Mouse (Mus musculus): Measurements from ENCODE around the gene Dnah17. TPM values are rescaled to one million over a fixed set of nuclear protein-coding genes. Genes with fewer than 3 reads are reported as not detected.

Dnah17 gene
- not detected in 2 replicates for polyA plus RNA-seq (2012; ENCODE audit: low replicate concordance)

GRCm38 (mm10) chr11:118130534-118130933 lies at the start of gene Dnah17:
Gene Dnah17 (minus strand): TSS chr11:118130634.

DNA sequence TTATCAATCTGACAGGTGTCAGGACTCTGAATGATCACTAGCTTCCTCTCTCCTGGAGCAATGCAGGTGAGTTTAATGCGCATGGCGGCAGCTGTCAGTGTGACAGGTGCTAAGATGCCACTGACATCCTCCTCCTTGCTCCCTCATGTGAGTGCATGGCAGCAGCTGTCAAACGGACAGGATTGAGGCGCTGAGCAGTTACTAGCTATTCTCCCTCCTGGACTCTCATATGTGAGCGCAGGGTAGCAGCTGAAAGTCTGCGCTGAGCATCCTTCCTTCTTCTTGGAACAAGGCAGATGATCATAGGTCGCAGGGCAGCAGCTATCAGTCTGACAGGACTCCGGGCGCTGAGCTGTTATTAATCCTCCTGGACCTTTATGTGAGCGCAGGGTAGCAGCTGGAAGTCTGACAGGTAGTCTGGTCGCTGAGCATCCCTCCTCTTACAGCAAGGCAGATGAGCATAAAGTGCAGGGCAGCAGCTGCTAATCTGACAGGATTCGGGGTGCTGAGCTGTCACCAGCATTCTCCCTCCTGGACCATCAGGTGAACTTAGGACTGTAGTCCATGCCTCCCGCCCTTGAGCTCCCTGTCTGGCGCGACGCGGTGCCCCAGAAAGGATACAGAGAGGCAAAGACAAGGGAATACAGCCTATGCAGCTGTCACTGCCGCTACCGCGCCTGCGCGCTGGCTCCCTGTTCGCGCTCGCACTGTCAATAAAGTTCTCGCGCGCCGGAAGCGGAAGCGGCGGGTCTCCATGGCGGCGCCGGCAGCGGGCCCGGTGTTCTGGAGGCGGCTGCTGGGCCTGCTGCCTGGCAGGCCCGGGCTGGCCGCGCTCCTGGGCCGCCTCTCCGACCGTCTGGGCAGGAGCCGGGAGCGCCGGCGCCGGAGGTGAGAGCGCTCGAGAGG lies 144.1 kb downstream of the Dnah17 start, which contains the start of gene Pgs1:
Pgs1 (plus strand) TSS at position 167 of the 906 bp plus-strand sequence.

Other genes starting within 250 kb of the Dnah17 start
- gene Socs3, start 160.6 kb downstream of the Dnah17 start, polyA plus RNA-seq (2012; ENCODE audit: low replicate concordance), result 47.9 and 48.7 TPM in 2 replicates
- gene Pgs1, start 144.3 kb downstream of the Dnah17 start, polyA plus RNA-seq (2012; ENCODE audit: low replicate concordance), result 28.3 and 38.8 TPM in 2 replicates
- 11.4 and 13.0 TPM in 2 replicates for gene Cyth1, start 118.0 kb upstream of the Dnah17 start, polyA plus RNA-seq (2012; ENCODE audit: low replicate concordance)
- gene Usp36, start 159.6 kb upstream of the Dnah17 start, polyA plus RNA-seq (2012; ENCODE audit: low replicate concordance), result 47.2 and 50.6 TPM in 2 replicates
- 0.10 TPM in 1 of 2 replicates, not detected in the other for gene Cep295nl, start 211.9 kb upstream of the Dnah17 start, polyA plus RNA-seq (2012; ENCODE audit: low replicate concordance)
- 7.9 and 16.4 TPM in 2 replicates for gene Timp2, start 225.1 kb upstream of the Dnah17 start, polyA plus RNA-seq (2012; ENCODE audit: low replicate concordance)